Mouse (Mus musculus) hindbrain, embryonic 12.5 days (tissue): ENCODE measurements at regions not wholly inside any gene's neighbourhood (a gene's known extent, or its start where the extent isn't known, plus 50 kb on each side); places are given as distances from the start of the nearest gene placed in this dataset.

Source experiments
- ATAC-seq: fragments of 200-750 bp; cut with Nextera tagmentation; 2 replicates; pipeline ENCODE4 v1.8.0; 2017; ENCODE audit warnings: moderate TSS enrichment; ENCODE audit not compliant: low FRiP score
- H3K27ac ChIP-seq: fragments of 300-500 bp; sonication (generic); 2 replicates; pipeline ENCODE4 v1.5.1; 2016; ENCODE audit warnings: mild to moderate bottlenecking
- H3K27me3 ChIP-seq: fragments of 300-500 bp; sonication (generic); 2 replicates; pipeline ENCODE4 v1.6.1; 2016; ENCODE audit warnings: mild to moderate bottlenecking
- H3K36me3 ChIP-seq: fragments of 300-500 bp; sonication (generic); 2 replicates; pipeline ENCODE4 v1.6.1; 2016; ENCODE audit warnings: mild to moderate bottlenecking
- H3K4me1 ChIP-seq: fragments of 300-500 bp; sonication (generic); 2 replicates; pipeline ENCODE4 v1.6.1; 2016
- H3K4me2 ChIP-seq: fragments of 300-500 bp; sonication (generic); replicated peaks from 2 replicates; pipeline ENCODE4 v1.6.1; 2016; ENCODE audit warnings: mild to moderate bottlenecking
- H3K4me3 ChIP-seq: fragments of 300-500 bp; sonication (generic); 2 replicates; pipeline ENCODE4 v1.5.1; 2016; ENCODE audit warnings: mild to moderate bottlenecking
- H3K9ac ChIP-seq: fragments of 300-500 bp; sonication (generic); 2 replicates; pipeline ENCODE4 v1.6.1; 2016; ENCODE audit warnings: mild to moderate bottlenecking, moderate library complexity
- H3K9me3 ChIP-seq: fragments of 300-500 bp; sonication (generic); replicated peaks from 2 replicates; pipeline ENCODE4 v1.6.1; 2016; ENCODE audit warnings: mild to moderate bottlenecking
- WGBS: fragments of 180-500 bp; shearing (Covaris S2); methylation state at CpG from one replicate; pipeline ENCODE4 v1.1.7; 2016; 5-methylcytosine and 5-hydroxymethylcytosine counted together

- Histone ChIP-seq H3K27ac (peak overlapping the region; percentile 95), H3K9ac (peak overlapping the region; percentile 68), H3K9me3 (no peaks in the 10 kb centered on the region), H3K27me3 (peaks cover 81% of the 10 kb centered on the region), H3K4me2 (peak overlapping the region; percentile 53), H3K4me3 (peak overlapping the region; percentile 27), H3K36me3 (no peaks in the 10 kb centered on the region), H3K4me1 (peaks cover 43% of the 10 kb centered on the region)
- peak; percentile 50 for ATAC-seq
- WGBS, result under 1% methylated on average over 57 of the region's 58 CpGs
Observed at GRCm38 (mm10) chr7:79543231-79544071, 74.0 kb downstream of the Rhcg start.

- H3K4me2 ChIP-seq, result peak overlapping the region; percentile 53
- no peak for ATAC-seq
- no peaks in the 10 kb centered on the region for H3K9me3 ChIP-seq
- peak overlapping the region; percentile 95 for H3K27ac ChIP-seq
- 4% methylated on average over 23 of the region's 23 CpGs for WGBS
- H3K36me3 ChIP-seq, result no peaks in the 10 kb centered on the region
- peaks cover 81% of the 10 kb centered on the region for H3K27me3 ChIP-seq
- peaks cover 43% of the 10 kb centered on the region for H3K4me1 ChIP-seq
- no peak overlapping the region for H3K4me3 ChIP-seq
- H3K9ac ChIP-seq, result peak overlapping the region; percentile 32
Observed at GRCm38 (mm10) chr7:79542379-79543015, 75.0 kb downstream of the Rhcg start.

GRCm38 (mm10) chr7:79540246-79540645 lies 74.1 kb upstream of the Polg start:
- H3K36me3 ChIP-seq, result no peaks in the 10 kb centered on the region
- WGBS, result 40% methylated on average over 2 of the region's 2 CpGs
- H3K4me2 ChIP-seq, result no peak overlapping the region
- H3K27me3 ChIP-seq, result peaks cover 80% of the 10 kb centered on the region
- no peak overlapping the region for H3K9ac ChIP-seq
- no peak overlapping the region for H3K27ac ChIP-seq
- peaks cover 43% of the 10 kb centered on the region for H3K4me1 ChIP-seq
- H3K9me3 ChIP-seq, result no peaks in the 10 kb centered on the region
- no peak for ATAC-seq
- H3K4me3 ChIP-seq, result no peak overlapping the region

GRCm38 (mm10) chr7:79539426-79539825 lies 73.3 kb upstream of the Polg start:
- 12% methylated on average over 3 of the region's 3 CpGs for whole genome bisulfite sequencing
- peaks cover 82% of the 10 kb centered on the region for H3K27me3 ChIP-seq
- peaks cover 47% of the 10 kb centered on the region for H3K4me1 ChIP-seq

GRCm38 (mm10) chr7:79536157-79536641 lies 70.0 kb upstream of the Polg start:
- 1% methylated on average over 27 of the region's 27 CpGs for WGBS
- Histone ChIP-seq H3K9ac (peak overlapping the region; percentile 73), H3K4me3 (peak overlapping the region; percentile 46), H3K27me3 (peaks cover 83% of the 10 kb centered on the region), H3K4me2 (peak overlapping the region; percentile 71), H3K9me3 (no peaks in the 10 kb centered on the region), H3K36me3 (0 out of 2 replicates have a peak, but pooled peaks cover 2% of the 10 kb centered on the region), H3K4me1 (peaks cover 60% of the 10 kb centered on the region), H3K27ac (peak overlapping the region; percentile 98)
- ATAC-seq, result peak; percentile 64

More at GRCm38 (mm10) chr7:79539426-79539825, 73.3 kb upstream of the Polg start:
- no peaks in the 10 kb centered on the region for H3K9me3 ChIP-seq
- H3K27ac ChIP-seq, result no peak overlapping the region
- H3K36me3 ChIP-seq, result no peaks in the 10 kb centered on the region
- ATAC-seq, result no peak
- no peak overlapping the region for H3K4me3 ChIP-seq
- H3K9ac ChIP-seq, result no peak overlapping the region
- no peak overlapping the region for H3K4me2 ChIP-seq

- Histone ChIP-seq H3K4me2 (peak overlapping the region; percentile 71), H3K9ac (peak overlapping the region; percentile 73), H3K4me1 (peaks cover 64% of the 10 kb centered on the region), H3K27me3 (peaks cover 77% of the 10 kb centered on the region), H3K36me3 (peaks cover 3% of the 10 kb centered on the region; the same call in 1 of the 2 replicates), H3K9me3 (no peaks in the 10 kb centered on the region), H3K4me3 (peak overlapping the region; percentile 46), H3K27ac (peak overlapping the region; percentile 98)
- ATAC-seq, result peak; percentile 67
- under 1% methylated on average over 65 of the region's 66 CpGs for WGBS
Observed at GRCm38 (mm10) chr7:79535251-79536111, 69.3 kb upstream of the Polg start.

- peak overlapping the region; percentile 98 for H3K27ac ChIP-seq
- peaks cover 69% of the 10 kb centered on the region for H3K4me1 ChIP-seq
- no peaks in the 10 kb centered on the region for H3K9me3 ChIP-seq
- H3K27me3 ChIP-seq, result peaks cover 71% of the 10 kb centered on the region
- WGBS, result 3% methylated on average over 7 of the region's 7 CpGs
- peaks cover 9% of the 10 kb centered on the region; the same call in 1 of the 2 replicates for H3K36me3 ChIP-seq
- peak overlapping the region; percentile 73 for H3K9ac ChIP-seq
- peak overlapping the region; percentile 71 for H3K4me2 ChIP-seq
- H3K4me3 ChIP-seq, result peak overlapping the region; percentile 46
- ATAC-seq, result peak; percentile 27
Observed at GRCm38 (mm10) chr7:79534819-79535218, 68.7 kb upstream of the Polg start.

- Histone ChIP-seq H3K4me1 (peaks cover 72% of the 10 kb centered on the region), H3K36me3 (peaks cover 13% of the 10 kb centered on the region; the same call in 1 of the 2 replicates), H3K4me3 (no peak overlapping the region), H3K9ac (peak overlapping the region; percentile 73; the same call in 1 of the 2 replicates), H3K27me3 (peaks cover 68% of the 10 kb centered on the region), H3K4me2 (0 out of 2 replicates have a peak overlapping the region, but pooled peaks have one; percentile 71), H3K27ac (peak overlapping the region; percentile 98), H3K9me3 (no peaks in the 10 kb centered on the region)
- WGBS, result 6% methylated on average over 5 of the region's 5 CpGs
- ATAC-seq, result no peak
Observed at GRCm38 (mm10) chr7:79534381-79534780, 68.2 kb upstream of the Polg start.

GRCm38 (mm10) chr7:79532626-79533140 lies 66.5 kb upstream of the Polg start:
- Histone ChIP-seq H3K9ac (no peak overlapping the region), H3K4me2 (no peak overlapping the region), H3K4me3 (no peak overlapping the region), H3K36me3 (peaks cover 27% of the 10 kb centered on the region), H3K27ac (peak overlapping the region; percentile 98), H3K4me1 (peaks cover 79% of the 10 kb centered on the region), H3K9me3 (no peaks in the 10 kb centered on the region), H3K27me3 (peaks cover 63% of the 10 kb centered on the region)
- ATAC-seq, result no peak
- 46% methylated on average over 5 of the region's 5 CpGs for WGBS

- peaks cover 59% of the 10 kb centered on the region for H3K27me3 ChIP-seq
- peak overlapping the region; percentile 33; the same call in 1 of the 2 replicates for H3K9ac ChIP-seq
- peak overlapping the region; percentile 98 for H3K27ac ChIP-seq
- no peak overlapping the region for H3K4me3 ChIP-seq
- H3K36me3 ChIP-seq, result peaks cover 31% of the 10 kb centered on the region
- peak; percentile 73 for ATAC-seq
- no peak overlapping the region for H3K4me2 ChIP-seq
- H3K9me3 ChIP-seq, result no peaks in the 10 kb centered on the region
- 4% methylated on average over 12 of the region's 12 CpGs for WGBS
- peaks cover 84% of the 10 kb centered on the region for H3K4me1 ChIP-seq
Observed at GRCm38 (mm10) chr7:79531551-79532356, 65.6 kb upstream of the Polg start.

GRCm38 (mm10) chr7:79531142-79531541 lies 65.0 kb upstream of the Polg start:
- Histone ChIP-seq H3K27ac (peak overlapping the region; percentile 98), H3K4me1 (peaks cover 84% of the 10 kb centered on the region), H3K9me3 (no peaks in the 10 kb centered on the region), H3K4me2 (no peak overlapping the region), H3K9ac (peak overlapping the region; percentile 33; the same call in 1 of the 2 replicates), H3K36me3 (peaks cover 31% of the 10 kb centered on the region), H3K27me3 (peaks cover 53% of the 10 kb centered on the region), H3K4me3 (no peak overlapping the region)
- WGBS, result 14% methylated on average over 5 of the region's 5 CpGs
- ATAC-seq, result no peak
